Mouse (Mus musculus) left cerebral cortex, postnatal 14 days (tissue): ENCODE results near the gene Pacsin1. TPM values are rescaled to one million over a fixed set of nuclear protein-coding genes. Genes with fewer than 3 reads are reported as not detected.

Experiments used
- DNase-seq, 2 experiments: peaks; one replicate each; pipeline ENCODE4 v3.0.0; 2021 to 2022; ENCODE audit warnings: low spot score in 2 of 2, mixed read lengths in 1 of 2
- intact Hi-C: fragments of 180-260 bp; cut with DNase I; formaldehyde crosslinking; loops from one replicate; pipeline ENCODE4 v1.15.1; 2025
- long read RNA-seq, 2 experiments: library from polyadenylated mRNA; stranded (forward); transcript quantifications; one replicate each; pipeline ENCODE4 v2.0.0; 2021
- total RNA-seq, 2 experiments: library from RNA; stranded (reverse); gene quantifications; 2 replicates each; pipeline ENCODE4 v1.2.3; 2021

Pacsin1 gene
- 100 to 1,000 TPM; 349 to 352 TPM for total RNA-seq
- long read RNA-seq, experiment 1, full-length matches to known transcripts, result 204 of 272 reads
- long read RNA-seq, experiment 1, partial matches to known transcripts, result 24 of 272 reads
- long read RNA-seq, experiment 1, other reads (novel, unspliced or antisense), result 44 of 272 reads
- long read RNA-seq, experiment 2, full-length matches to known transcripts, result 184 of 264 reads
- long read RNA-seq, experiment 2, partial matches to known transcripts, result 20 of 264 reads
- long read RNA-seq, experiment 2, other reads (novel, unspliced or antisense), result 60 of 264 reads

DNA sequence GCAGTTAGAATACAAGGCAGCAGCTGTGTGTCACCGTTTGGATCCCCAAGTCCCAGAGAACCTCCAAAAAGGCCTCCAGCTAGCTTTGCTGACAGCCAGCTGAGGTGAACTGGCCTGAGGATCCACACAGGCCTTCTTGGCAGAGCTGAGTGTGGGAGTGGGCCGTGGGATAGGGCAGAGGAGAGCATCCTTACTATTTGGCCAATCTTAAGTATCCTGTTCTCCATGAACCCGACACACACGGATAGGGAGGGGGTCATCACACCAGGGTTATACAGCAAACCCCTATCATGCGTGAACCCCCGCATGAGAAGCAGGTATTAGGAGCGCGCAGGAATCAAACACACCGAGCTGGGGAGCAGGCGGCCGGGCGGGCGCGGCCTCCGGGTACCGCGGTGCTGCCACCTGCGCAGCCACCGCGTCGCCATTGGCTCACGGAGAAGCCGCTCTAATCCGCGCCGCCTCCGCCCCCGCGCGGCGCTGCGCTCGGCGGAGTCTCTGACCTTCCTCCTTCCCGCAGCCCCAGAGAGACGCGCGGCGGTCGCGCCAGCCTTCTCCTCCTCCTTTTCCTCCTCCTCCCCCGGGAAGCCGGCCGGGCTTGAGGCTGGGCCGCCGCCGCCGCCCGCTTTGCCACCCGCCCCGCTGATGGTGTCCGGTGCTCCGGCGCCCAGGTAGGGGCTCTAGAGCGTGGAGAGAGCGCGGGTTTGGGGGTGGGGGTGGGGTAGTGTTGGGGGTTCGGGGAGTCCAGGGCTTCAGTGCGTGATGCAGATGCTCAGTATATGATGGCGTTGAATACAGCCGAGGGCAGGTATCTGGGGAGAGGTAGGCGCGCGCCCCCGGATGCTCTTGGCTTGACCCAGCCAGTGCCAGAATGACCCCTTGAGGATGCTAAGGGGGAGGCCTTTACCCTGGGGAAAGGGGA lies at the start of gene Pacsin1:
Pacsin1 (plus strand) TSS at position 421 of the 922 bp plus-strand sequence.
- peak; percentile 81 to 83 for DNase-seq
- intact Hi-C loops, result loop anchor here (2.0 kb wide), 1 partner anchor 17 kb away; no protein-coding TSS in a partner anchor

DNA sequence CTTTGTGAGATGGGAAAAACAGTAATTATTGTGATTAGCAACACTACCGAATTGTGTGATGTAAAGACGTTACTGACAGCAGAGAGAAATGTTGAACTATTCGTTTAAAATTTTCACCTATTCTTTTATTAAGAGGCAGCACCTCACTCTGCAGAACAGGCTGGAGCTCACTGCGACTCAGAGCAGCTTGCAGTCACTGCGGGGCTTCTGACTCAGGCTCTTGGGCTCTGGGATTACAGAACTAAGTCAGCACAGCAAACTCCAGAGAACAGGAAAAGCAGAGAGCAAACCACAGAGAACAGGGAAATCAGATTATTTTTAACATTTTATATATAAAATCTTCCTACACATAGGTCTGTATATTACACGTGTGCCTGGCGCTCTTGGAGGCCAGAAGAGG lies 45.7 kb upstream of the Pacsin1 start:
- no peak for DNase-seq
- intact Hi-C loops, result no loop called here

DNA sequence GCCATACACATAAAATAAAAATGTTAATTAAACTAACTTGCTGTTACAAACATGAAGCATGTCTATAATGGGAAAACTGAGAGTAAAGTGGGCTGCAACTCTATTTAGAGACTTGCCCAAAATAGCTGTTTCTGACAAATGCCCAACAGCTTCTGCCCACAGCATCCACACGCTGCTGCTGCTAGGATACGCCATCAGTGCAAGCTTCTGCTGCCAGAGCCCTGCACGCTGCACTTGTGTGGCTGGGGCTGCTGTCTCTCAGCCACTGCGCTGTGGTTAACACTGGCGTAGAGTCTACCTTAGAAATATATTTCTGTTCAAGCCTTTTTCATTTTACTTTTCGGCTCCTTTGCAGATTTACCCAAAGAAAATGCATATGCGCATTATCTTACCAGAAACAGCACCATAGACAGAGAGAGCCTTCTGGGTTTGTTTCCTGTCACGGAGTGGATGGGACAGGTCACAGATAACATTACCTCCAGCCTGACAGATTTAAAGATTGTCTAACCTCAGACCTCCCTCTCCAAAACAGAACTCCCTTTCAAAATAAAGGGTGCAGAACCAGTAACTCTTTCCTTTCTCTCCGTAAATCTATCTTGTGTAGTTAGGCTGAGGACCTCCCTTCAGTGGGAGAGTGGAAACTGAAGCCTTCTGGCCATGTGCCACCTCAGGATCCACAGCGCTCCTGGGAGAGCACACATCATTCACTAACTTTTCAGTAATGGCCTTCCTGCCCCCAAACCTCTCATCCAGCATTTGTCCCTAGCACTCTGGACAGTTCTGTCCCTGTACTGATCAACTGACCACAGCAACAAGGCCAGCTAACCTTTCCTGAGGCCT lies 44.4 kb upstream of the Pacsin1 start:
- intact Hi-C loops, result no loop called here
- DNase-seq, result peak; percentile 80 to 88

DNA sequence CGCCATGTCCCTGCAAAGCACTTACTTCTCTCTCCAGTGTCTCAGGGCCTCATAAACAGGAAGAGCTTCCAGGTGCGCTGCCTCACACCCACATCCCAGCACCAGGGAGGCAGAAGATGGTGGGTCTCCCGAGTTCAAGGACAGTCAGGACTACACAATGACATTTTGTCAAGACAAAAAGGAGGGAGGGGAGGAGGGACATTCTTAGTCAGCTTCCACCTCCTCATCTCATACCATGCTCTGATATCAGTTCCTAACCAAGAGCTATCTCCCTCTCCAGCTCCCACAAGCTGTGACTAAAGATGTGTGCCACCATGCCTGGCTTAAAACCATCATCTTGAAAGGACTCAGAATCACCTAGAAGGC lies 43.8 kb upstream of the Pacsin1 start:
- intact Hi-C loops, result no loop called here
- DNase-seq, result no peak

DNA sequence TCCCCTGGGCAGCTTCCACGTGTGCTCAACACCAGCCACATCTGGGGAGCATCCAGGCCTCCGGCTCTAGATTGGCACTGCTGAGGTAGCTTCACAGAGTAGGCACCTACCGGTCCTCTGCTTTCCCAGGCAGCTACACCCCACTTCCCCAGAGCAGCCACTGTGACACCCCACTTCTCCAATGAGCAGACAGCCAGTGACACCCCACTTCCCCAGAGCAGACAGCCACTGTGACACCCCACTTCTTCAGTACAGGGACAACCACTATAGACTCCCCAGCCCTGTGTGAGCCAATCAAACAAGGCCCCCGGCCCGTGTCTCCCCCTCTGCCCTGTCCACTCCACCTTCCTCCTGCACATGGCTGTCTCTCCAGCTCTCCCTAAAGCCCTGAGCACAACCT lies 43.3 kb upstream of the Pacsin1 start:
- intact Hi-C loops, result no loop called here
- DNase-seq, result no peak

DNA sequence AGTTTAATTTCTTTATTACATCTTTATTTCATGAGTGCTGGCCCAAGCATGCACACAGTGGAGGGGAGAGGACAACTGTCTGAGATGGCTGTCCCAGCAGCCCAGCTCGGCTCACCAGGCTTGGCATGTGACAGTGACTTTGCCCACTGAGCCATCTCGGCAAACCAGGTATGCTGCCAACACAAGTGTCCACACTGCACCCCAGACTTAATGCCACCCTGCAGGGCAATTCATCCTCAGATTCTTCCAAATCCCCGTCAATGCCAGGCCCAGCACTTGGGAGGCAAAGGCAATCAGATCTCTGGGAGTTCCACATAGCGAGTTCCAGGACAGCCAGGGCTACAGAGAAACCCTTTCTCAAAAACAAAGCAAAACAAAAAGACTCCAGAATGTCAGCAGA lies 42.3 kb upstream of the Pacsin1 start:
- DNase-seq, result no peak
- intact Hi-C loops, result no loop called here

DNA sequence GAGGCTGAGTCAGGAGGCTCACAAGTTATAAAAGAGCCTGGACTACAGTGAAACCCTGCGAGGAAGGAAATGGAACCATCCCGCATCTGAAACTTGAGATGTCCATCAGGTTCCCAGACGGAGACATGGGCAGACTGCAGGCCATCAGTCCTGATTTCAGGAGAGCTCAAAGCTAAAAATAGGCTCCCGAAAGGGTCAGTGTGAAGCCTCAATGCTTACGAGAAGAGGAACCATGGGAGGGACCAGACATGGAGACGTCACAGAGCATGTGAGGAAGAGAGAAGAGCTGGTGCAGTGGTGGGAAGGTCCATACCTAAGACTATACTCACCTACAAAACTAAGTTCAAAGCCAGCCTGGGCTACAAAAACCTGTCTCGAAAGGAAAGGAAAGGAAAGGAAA lies 39.9 kb upstream of the Pacsin1 start:
- DNase-seq, result no peak
- intact Hi-C loops, result no loop called here

DNA sequence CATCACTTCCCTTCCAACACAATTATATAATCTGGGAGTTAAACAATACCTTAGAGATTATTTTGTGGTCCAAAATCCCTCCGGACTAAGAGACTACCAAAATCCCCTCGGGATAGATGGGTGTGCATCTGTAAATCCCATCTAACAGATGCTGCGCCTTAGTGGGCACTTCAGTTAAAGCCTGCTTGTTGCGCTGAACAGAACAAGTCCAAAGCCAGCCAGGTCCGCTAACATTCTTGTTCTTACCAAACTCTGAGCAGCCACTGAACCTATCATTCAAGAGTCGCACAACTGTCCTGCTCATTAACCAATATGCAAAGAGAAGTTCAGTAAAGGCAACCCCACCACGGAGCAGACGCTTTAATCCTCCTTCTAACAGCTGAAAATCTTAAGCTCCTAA lies 34.1 kb upstream of the Pacsin1 start:
- no peak for DNase-seq
- intact Hi-C loops, result loop anchor here (5.0 kb wide), 1 partner anchor 34 kb away; no protein-coding TSS in a partner anchor

DNA sequence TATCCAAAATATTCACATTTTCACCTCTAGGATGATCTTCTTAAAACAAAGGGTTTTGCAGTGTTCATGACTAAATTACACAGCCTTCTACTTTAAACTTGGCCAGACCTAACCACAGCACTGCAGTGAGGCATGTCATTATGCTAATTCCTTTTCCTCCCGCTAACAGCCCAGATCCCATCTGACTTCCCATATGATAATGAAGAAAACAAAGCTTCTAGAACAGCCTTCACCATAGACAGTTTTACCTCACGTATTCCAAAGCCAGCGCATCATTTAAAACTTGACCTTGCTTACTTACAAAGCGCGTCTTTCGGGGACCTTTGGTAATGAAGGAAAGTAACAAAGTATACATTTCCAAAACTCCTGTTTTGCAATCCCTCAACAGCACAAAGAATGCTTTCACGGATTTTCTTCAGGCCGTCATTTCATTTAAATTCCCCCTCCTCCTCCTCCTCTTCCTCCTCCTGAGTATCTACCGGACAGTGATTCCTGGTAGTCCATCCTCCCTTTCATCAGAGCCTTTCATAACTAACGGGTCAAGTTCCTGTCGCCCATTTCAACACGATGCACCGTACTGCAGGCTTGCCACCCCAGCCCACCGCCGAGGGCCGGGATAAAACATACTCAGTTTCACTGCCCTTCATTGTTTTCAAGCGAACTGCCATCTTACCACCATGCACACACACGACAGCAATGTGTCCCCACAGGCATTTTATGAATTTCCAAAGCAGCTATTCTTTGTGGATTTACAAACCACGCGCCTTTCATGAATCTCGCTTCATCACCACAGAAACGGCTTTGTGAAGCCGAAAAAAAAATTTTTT lies 33.4 kb upstream of the Pacsin1 start:
- no peak for DNase-seq
- intact Hi-C loops, result loop anchor here (2.0 to 5.0 kb wide), 2 partner anchors 35 to 57 kb away; partner anchors contain the start of gene AI413582

DNA sequence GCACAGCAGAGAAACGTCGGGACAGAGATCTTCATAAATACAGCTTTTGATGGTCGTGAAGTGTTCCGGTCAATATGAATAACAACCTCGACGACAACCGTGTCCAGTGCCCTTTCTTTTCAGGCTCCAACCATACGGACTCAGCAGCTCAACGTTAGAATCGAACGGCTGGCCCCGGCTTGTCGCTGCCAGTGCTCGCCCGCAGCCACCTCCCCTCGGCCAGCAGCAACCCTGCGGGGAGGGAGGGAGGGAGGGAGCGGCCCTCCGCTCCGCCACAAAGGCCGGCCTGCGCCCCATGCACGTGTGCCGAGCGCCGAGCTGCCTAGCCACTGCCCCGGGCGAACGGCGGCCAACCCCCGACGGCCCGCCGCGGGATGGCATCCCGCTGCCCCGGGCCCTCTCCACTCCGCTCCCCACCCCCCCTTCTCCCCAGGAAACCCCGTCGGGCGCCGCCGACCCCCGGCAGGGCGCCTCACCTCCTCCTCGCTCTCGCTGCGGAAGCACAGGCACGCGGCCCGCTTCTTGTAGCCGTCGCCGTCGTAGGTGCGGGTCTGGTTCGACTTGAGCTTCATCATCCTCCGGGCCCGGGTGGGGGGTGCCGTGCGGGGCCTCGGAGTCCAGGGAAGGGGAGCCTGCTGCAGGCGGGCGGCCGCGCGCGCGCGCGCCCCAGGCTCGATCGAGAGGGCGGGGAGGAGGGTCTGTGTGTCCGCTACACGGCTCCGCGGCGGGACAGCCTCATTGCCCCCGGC lies 32.5 kb upstream of the Pacsin1 start:
- peak in 1 of 2 experiments; percentile 49 for DNase-seq
- intact Hi-C loops, result loop anchor here (2.0 to 5.0 kb wide), 2 partner anchors 35 to 58 kb away; partner anchors contain the start of gene AI413582

DNA sequence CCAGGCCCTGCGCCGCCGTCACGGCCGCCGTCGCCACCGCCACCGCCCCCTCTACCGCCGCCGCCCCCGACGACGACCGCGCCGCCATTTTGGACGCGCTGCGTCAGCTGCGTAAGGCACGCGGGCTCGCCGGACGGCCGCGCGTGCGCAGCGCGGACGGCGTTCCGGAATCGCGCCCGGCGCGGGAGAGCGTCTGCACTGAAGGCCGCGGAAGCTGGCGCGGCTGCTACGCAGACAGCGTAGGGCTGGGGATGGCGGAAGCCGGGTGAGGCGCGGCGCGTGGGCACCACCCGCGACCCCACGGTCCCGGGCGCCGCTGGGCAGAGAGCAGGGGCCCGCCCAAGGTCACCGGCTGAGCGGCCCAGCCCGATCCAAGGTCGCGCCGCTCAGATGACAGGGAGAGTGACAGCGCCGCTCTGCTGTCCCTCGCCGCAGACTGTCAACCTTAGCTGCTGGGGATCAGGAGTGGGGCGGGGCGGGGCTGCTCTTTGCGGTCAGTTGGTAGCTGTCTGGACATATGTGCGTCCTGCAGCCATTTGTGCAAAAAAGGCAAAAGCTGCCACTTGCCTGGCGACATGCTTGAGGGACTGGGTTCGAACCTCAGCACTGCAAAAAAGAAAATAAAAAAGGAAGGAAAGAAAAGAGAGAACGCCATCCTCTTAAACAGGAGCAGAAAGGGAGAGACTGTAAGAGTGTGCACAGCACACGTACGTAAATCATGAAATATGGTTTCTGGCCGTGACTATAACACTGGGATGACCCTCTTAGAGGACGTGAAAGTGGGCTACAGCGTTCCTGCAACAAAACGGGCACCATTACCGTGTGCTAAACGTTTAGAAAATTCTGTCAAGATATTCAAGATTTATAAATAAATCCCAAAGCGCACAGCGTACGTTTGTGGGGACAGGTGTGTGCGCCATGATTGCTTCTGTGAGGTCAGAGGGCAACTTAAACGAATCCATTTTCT lies 31.7 kb upstream of the Pacsin1 start, which contains the start of gene Nudt3:
Nudt3 (minus strand) TSS at position 136 of the 967 bp plus-strand sequence.
- intact Hi-C loops, result loop anchor here (2.0 to 5.0 kb wide), 2 partner anchors 36 to 59 kb away; partner anchors contain the start of gene AI413582
- peak; percentile 87 to 89 for DNase-seq

DNA sequence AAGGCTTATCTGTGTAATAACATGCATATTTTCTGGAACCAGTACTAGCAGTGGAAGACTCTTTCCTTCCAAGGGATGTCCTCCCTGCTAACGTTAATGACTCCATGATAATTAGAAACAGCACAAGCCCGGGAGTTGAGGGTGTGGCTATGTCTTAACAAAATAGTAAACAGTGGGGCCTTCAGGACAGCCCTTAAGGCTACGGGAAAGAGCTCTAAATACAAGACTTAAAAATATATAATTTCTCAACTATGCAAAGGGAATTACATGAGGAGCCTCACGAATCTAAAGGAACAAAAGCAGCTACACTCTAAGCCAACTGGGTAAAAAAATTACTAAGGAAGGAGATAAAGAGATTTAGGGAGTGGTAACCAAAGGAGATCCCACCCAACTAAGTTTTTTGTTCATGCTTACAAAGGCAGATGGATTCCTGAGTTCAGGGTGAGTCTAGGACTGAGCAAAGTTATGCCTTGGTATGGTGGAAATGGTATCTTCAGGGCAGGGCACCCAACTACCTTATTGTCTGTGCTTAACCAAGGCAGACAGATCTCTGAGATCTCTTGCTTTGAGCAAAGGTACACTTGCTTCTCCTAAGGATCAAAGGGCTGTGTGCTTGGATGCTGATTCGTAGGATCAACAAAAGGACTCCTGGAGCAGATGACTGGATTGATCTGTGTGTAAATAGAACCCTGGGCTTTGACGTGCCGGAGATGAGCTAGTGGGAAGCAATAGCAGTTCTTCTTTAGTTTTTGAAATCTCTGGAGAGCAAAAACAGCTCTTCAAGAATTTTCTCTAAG lies 29.7 kb upstream of the Pacsin1 start:
- no peak for DNase-seq
- intact Hi-C loops, result no loop called here

DNA sequence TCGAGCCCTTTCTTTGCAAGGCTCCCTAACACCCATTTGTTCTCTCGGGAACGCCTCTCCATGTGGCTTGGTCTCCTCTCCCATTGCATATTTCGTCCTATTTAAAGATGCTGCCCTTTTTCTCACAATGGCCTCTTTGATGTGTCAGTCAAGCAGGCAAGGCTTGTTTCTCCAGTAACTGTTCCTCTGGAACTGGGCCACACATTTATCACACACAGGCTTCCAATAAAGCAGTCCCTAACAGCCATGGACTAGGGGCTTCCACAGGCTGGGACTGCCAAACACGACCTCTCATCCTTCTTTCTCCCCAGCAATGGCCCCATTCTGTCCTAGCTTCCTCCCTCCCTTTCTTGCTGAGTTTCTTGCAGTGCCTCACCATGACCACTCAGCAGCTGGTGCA lies 28.6 kb upstream of the Pacsin1 start:
- peak in 1 of 2 experiments; percentile 68 for DNase-seq
- intact Hi-C loops, result no loop called here

DNA sequence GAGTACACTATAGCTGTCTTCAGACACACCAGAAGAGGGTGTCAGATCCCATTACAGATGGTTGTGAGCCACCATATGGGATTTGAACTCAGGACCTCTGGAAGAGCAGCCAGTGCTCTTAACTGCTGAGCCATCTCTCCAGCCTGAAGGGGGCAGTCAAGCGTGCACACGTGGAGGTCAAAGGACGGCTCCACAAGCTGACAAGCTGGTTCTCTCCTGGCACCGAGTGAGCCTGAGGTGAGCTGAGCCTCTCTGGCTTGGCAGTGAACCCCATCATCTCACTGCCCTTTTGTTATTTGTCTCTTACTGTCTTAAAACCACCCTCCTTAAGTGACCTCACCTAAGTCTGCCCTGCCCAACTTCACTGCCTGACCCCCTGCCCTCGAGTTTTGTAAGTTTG lies 27.9 kb upstream of the Pacsin1 start:
- no peak for DNase-seq
- intact Hi-C loops, result no loop called here

DNA sequence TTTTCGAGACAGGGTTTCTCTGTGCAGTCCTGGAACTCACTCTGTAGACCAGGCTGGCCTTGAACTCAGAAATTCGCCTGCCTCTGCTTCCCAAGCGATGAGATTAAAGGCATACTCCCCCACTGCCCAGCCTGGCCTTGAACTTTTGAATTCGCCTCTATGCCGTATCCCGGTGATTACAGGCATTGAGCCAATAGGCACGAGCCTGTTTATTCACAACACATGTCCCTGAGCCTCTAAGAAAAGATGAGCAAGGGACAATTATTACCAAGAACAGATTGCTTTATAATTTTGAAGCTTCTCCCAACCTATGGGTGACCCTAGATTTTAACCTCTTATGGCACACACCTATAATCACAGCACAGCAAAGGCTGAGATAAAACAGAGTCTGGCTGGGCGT lies 26.9 kb upstream of the Pacsin1 start:
- DNase-seq, result no peak
- intact Hi-C loops, result no loop called here
